Mouse (Mus musculus) heart, postnatal 0 days (tissue): Measurements from ENCODE around the gene Psap. TPM values are rescaled to one million over a fixed set of nuclear protein-coding genes. Genes with fewer than 3 reads are reported as not detected.

Experiments used
- ATAC-seq: fragments of 200-750 bp; cut with Nextera tagmentation; 2 replicates; pipeline ENCODE4 v1.8.0; 2017; ENCODE audit warnings: low read depth, moderate number of reproducible peaks, moderate library complexity; ENCODE audit not compliant: insufficient read depth
- DNase-seq: peaks from one replicate; pipeline ENCODE4 v3.0.0-alpha.2; 2016; ENCODE audit warnings: low spot score
- H3K27ac ChIP-seq: fragments of 300-500 bp; sonication (generic); 2 replicates; pipeline ENCODE4 v1.5.1; 2014; ENCODE audit warnings: low read depth, mild to moderate bottlenecking
- H3K27me3 ChIP-seq: fragments of 300-500 bp; sonication (generic); 2 replicates; pipeline ENCODE4 v1.6.1; 2014; ENCODE audit warnings: low read length, mixed read lengths; ENCODE audit not compliant: control insufficient read depth, insufficient read depth
- H3K36me3 ChIP-seq: fragments of 300-500 bp; sonication (generic); replicated peaks from 2 replicates; pipeline ENCODE4 v1.6.1; 2014; ENCODE audit warnings: low read length, mixed read lengths; ENCODE audit not compliant: control insufficient read depth, insufficient read depth
- H3K4me1 ChIP-seq: fragments of 300-500 bp; sonication (generic); 2 replicates; pipeline ENCODE4 v1.6.1; 2014; ENCODE audit warnings: antibody characterized with exemption; ENCODE audit not compliant: control insufficient read depth, insufficient read depth
- H3K4me2 ChIP-seq: fragments of 300-500 bp; sonication (generic); 2 replicates; pipeline ENCODE4 v1.6.1; 2014; ENCODE audit warnings: low read depth, mild to moderate bottlenecking, low read length, moderate library complexity
- H3K4me3 ChIP-seq: fragments of 300-500 bp; sonication (generic); 2 replicates; pipeline ENCODE4 v1.5.1; 2014; ENCODE audit warnings: low read depth, low read length
- H3K9ac ChIP-seq: fragments of 300-500 bp; sonication (generic); replicated peaks from 2 replicates; pipeline ENCODE4 v1.6.1; 2014; ENCODE audit warnings: low read depth, low read length, mixed read lengths
- H3K9me3 ChIP-seq: fragments of 300-500 bp; sonication (generic); replicated peaks from 2 replicates; pipeline ENCODE4 v1.6.1; 2016; ENCODE audit warnings: low read length; ENCODE audit not compliant: control insufficient read depth
- CTCF ChIP-seq: IDR thresholded peaks from 2 replicates; pipeline ENCODE4 v1.5.1; 2016; ENCODE audit warnings: antibody characterized with exemption, control low read depth, low read depth
- EP300 ChIP-seq: IDR thresholded peaks from 2 replicates; pipeline ENCODE4 v1.6.1; 2016; ENCODE audit warnings: antibody characterized with exemption, low read depth
- WGBS: fragments of 180-500 bp; shearing (Covaris S2); extraction: QIAGEN DNeasy Blood & Tissue Kit; methylation state at CpG from one replicate; pipeline ENCODE4 v1.1.7; 2014; 5-methylcytosine and 5-hydroxymethylcytosine counted together
- polyA plus RNA-seq: library from polyadenylated mRNA; unstranded; fragments of >200 nt; fragmentation: Nextera tagmentation; extraction: Ambion mirVana; gene quantifications from 2 replicates; pipeline ENCODE4 v1.2.1, GENCODE M21; 2015
- total RNA-seq: library from RNA; depleted of rRNA; stranded (reverse); fragments of >200 nt; gene quantifications from 2 replicates; pipeline ENCODE4 v1.2.3, GENCODE M21; 2014; ENCODE audit warnings: low replicate concordance

Psap gene
- total and polyA plus RNA-seq, 2 experiments from 2014 or later = 139 to 479 TPM

DNA sequence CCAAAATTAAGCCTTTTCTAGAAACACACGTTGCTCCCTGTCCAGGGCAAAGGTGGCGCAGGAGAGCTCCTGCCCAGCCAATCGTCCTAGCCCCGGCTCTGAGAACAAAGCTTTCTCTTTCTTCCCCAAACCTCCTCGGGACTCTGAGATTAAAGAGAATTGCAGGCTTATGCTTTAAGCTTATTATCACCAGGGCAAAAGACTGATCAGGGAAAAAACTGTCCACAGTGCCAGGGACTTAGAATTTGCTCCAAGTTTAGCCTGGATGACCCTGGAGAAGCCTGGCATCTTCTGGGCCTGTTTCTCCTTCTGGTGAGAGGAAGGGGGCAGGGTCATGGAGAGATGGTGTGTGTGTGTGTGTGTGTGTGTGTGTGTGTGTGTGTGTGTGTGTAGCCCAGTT is 15.9 kb upstream of the Psap start:
- TF ChIP-seq EP300 (no peak), CTCF (no peak)
- Histone ChIP-seq H3K27me3 (no peaks in the 10 kb centered on the region), H3K9ac (no peak overlapping the region), H3K9me3 (no peaks in the 10 kb centered on the region), H3K4me1 (peaks cover 9% of the 10 kb centered on the region), H3K36me3 (no peaks in the 10 kb centered on the region), H3K27ac (no peak overlapping the region), H3K4me3 (no peak overlapping the region), H3K4me2 (no peak overlapping the region)
- DNase-seq (no peak), ATAC-seq (no peak)
- WGBS = 60% methylated on average over 5 of the region's 5 CpGs

- no peaks in the 10 kb centered on the region for H3K36me3 ChIP-seq
- no peaks in the 10 kb centered on the region for H3K9me3 ChIP-seq
- H3K4me1 ChIP-seq = peaks cover 9% of the 10 kb centered on the region
- H3K4me3 ChIP-seq = no peak overlapping the region
- H3K4me2 ChIP-seq = no peak overlapping the region
- no peak overlapping the region for H3K9ac ChIP-seq
- 21% methylated on average over 3 of the region's 3 CpGs for WGBS
- peak; percentile 93 for ATAC-seq
- peak; percentile 91 for DNase-seq
- TF ChIP-seq EP300 (peak; percentile 97), CTCF (no peak)
- no peaks in the 10 kb centered on the region for H3K27me3 ChIP-seq
- peak overlapping the region; percentile 85 for H3K27ac ChIP-seq
Measured at GRCm38 (mm10) chr10:60262386-60262785, 15.0 kb upstream of the Psap start.

- H3K4me3 ChIP-seq = no peak overlapping the region
- H3K27ac ChIP-seq = no peak overlapping the region
- no peak for DNase-seq
- no peak overlapping the region for H3K4me2 ChIP-seq
- ATAC-seq = no peak
- no peaks in the 10 kb centered on the region for H3K27me3 ChIP-seq
- no peaks in the 10 kb centered on the region for H3K36me3 ChIP-seq
- H3K4me1 ChIP-seq = peaks cover 9% of the 10 kb centered on the region
- WGBS = 89% methylated on average over 7 of the region's 7 CpGs
- no peak overlapping the region for H3K9ac ChIP-seq
- H3K9me3 ChIP-seq = no peaks in the 10 kb centered on the region
- TF ChIP-seq EP300 (no peak), CTCF (no peak)
Measured at GRCm38 (mm10) chr10:60263351-60263750, 14.1 kb upstream of the Psap start.

- Histone ChIP-seq H3K27me3 (no peaks in the 10 kb centered on the region), H3K9me3 (no peaks in the 10 kb centered on the region), H3K4me2 (no peak overlapping the region), H3K27ac (peak overlapping the region; percentile 36), H3K9ac (no peak overlapping the region), H3K4me3 (no peak overlapping the region), H3K36me3 (no peaks in the 10 kb centered on the region), H3K4me1 (peaks cover 6% of the 10 kb centered on the region)
- ATAC-seq (no peak), DNase-seq (peak; percentile 19)
- WGBS = 48% methylated on average over 10 of the region's 10 CpGs
- no peak for TF ChIP-seq CTCF
- TF ChIP-seq EP300 = no peak
Measured at GRCm38 (mm10) chr10:60265252-60265651, 12.2 kb upstream of the Psap start.

- no peak for ATAC-seq
Measured at GRCm38 (mm10) chr10:60266842-60267401, 10.5 kb upstream of the Psap start.

DNA sequence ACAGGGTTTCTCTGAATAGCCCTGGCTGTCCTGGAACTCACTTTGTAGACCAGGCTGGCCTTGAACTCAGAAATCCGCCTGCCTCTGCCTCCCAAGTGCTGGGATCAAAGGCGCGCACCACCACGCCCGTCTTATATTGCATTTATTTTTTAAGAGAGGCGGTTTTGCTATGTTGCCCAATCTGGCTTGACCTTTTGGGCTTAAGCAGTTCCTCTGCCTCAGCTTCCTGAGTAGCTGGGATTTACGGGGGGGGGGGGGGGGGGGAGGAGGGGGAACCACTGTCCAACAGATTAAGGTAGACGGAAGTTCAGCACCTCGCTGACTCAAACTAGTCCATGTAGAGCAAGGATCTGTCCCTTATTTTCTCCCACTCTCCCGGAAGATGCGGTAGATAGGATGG is 8.7 kb upstream of the Psap start:
- no peak overlapping the region for H3K27ac ChIP-seq
- 85% methylated on average over 10 of the region's 11 CpGs for WGBS
- no peak for TF ChIP-seq CTCF
- no peak for TF ChIP-seq EP300
- no peak for DNase-seq
- H3K27me3 ChIP-seq = no peaks in the 10 kb centered on the region
- no peak overlapping the region for H3K4me2 ChIP-seq
- H3K9me3 ChIP-seq = no peaks in the 10 kb centered on the region
- 0 out of 2 replicates have a peak, but pooled peaks cover 4% of the 10 kb centered on the region for H3K4me1 ChIP-seq
- no peak for ATAC-seq
- H3K4me3 ChIP-seq = no peak overlapping the region
- no peak overlapping the region for H3K9ac ChIP-seq
- H3K36me3 ChIP-seq = no peaks in the 10 kb centered on the region

More at GRCm38 (mm10) chr10:60266842-60267401, 10.5 kb upstream of the Psap start:
- H3K36me3 ChIP-seq = no peaks in the 10 kb centered on the region
- no peaks in the 10 kb centered on the region for H3K9me3 ChIP-seq
- H3K27me3 ChIP-seq = no peaks in the 10 kb centered on the region
- TF ChIP-seq EP300 (no peak), CTCF (no peak)
- 84% methylated on average over 8 of the region's 8 CpGs for WGBS
- DNase-seq = no peak
- H3K9ac ChIP-seq = no peak overlapping the region
- no peak overlapping the region for H3K27ac ChIP-seq
- no peak overlapping the region for H3K4me2 ChIP-seq
- no peak overlapping the region for H3K4me3 ChIP-seq
- peaks cover 3% of the 10 kb centered on the region for H3K4me1 ChIP-seq
